Mouse (Mus musculus) bone marrow, adult 2 months (tissue): ENCODE measurements around the gene Dennd1c.

Experiments
- CTCF ChIP-seq: fragments of 200-500 bp; IDR thresholded peaks from 2 replicates; pipeline ENCODE4 v1.5.1; 2011; ENCODE audit warnings: low read length, control low read depth; ENCODE audit not compliant: control insufficient read depth, insufficient read depth
- POLR2A ChIP-seq: fragments of 200-500 bp; IDR thresholded peaks from 2 replicates; pipeline ENCODE4 v1.6.1; 2011; ENCODE audit warnings: low read depth, mild to moderate bottlenecking, control low read depth, low read length, borderline replicate concordance; ENCODE audit not compliant: control insufficient read depth

DNA sequence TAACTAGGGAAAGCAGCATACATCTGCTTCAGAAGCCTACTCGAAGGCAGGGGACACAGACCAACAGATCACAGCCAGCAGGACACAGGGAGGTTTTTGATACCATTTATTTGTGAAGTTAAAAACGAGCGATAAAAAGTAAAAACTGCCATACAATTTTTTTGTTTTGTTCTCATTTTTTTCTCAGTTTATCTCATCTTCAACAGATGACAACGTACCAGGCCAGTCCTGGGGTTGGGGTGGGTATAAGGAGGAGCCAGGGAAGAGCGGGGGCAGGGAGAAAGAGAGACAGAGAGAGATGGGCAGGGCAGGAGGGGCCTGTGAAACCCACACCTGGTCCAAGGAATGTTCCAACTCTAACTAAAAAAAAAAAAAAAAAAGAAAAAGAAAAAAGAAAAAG lies 57.4 kb downstream of the Dennd1c start:
- no peak for TF ChIP-seq CTCF
- no peak for TF ChIP-seq POLR2A
